Mouse (Mus musculus) kidney, adult 2 months (tissue): Measurements from ENCODE around the gene Abca17.

Source experiments
- CTCF ChIP-seq: fragments of 200-500 bp; conservative IDR thresholded peaks from 2 replicates; pipeline ENCODE4 v1.5.1; 2011; ENCODE audit warnings: low read depth, mild to moderate bottlenecking, control low read depth, low read length, moderate library complexity, mixed read lengths; ENCODE audit not compliant: insufficient read depth, insufficient read length
- POLR2A ChIP-seq: fragments of 200-500 bp; IDR thresholded peaks from one replicate; pipeline ENCODE4 v1.6.1; 2011; ENCODE audit warnings: low read depth, low read length, control low read depth

- TF ChIP-seq POLR2A (no peak), CTCF (no peak)
These were observed 124.1 kb downstream of the Abca17 start for GRCm38 (mm10) chr17:24226721-24227120.
